8 mouse cellular contexts compared by ENCODE assay signal in the genomic region with DNA sequence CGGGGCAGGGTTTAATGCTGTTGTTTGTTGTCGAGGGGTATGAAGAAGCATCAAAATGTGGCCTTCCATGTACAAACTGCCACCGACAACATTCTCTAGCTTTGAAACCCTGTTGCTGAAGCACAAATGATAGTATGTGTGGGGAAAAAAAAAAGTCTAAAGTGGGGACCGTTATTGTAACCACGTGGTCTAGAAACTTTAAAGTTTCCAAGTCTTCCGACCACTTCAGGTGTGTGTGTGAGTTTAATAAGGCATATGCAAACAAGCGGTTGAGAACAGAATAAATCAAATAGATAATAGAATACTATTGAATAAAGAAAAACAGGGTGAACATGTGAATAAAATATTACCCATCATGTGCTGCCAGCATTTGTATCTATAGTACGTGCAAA. TPM values are rescaled to one million over a fixed set of nuclear protein-coding genes. Genes with fewer than 3 reads are reported as not detected.
A peak's percentile ranks its signal among the peaks of the same experiment; 100 is the strongest.
DNase-seq lines count a peak whose midpoint lies in the region; ATAC-seq and TF ChIP-seq lines count a peak whose summit lies in the region.

No protein-coding gene starts in this region.

- 28% methylated on average over 8 of the region's 8 CpGs for WGBS in spleen, adult 2 months
- WGBS in liver, embryonic 11.5 days = 42% methylated on average over 8 of the region's 8 CpGs
- WGBS in stomach, postnatal 0 days = 32% methylated on average over 8 of the region's 8 CpGs

- no peak for TF ChIP-seq CTCF in spleen, adult 2 months (IDR thresholded peaks at IDR 0.05; ENCODE audit: extremely low read depth, insufficient read depth, insufficient read length, insufficient replicate concordance)
- TF ChIP-seq CTCF in stomach, postnatal 0 days (IDR thresholded peaks at IDR 0.05; ENCODE audit: low read depth) = no peak

- no peaks in the 10 kb centered on the region for H3K27me3 ChIP-seq in spleen, adult 2 months (ENCODE audit: control insufficient read depth, insufficient read depth, low read length)
- no peaks in the 10 kb centered on the region for H3K27me3 ChIP-seq in liver, embryonic 11.5 days (replicated peaks; ENCODE audit: control insufficient read depth, insufficient read depth, low read length)
- no peaks in the 10 kb centered on the region for H3K27me3 ChIP-seq in stomach, postnatal 0 days (ENCODE audit: control insufficient read depth, insufficient read depth, low read length)

- TF ChIP-seq POLR2A in spleen, adult 2 months (IDR thresholded peaks at IDR 0.05; ENCODE audit: low read depth, low read length) = no peak

- peak overlapping the region; percentile 98; the same call in 1 of the 2 replicates for H3K27ac ChIP-seq in spleen, adult 2 months (ENCODE audit: insufficient read depth, low read length)
- peak overlapping the region; percentile 78 for H3K27ac ChIP-seq in liver, embryonic 11.5 days (ENCODE audit: low read depth, low read length)
- H3K27ac ChIP-seq in stomach, postnatal 0 days (replicated peaks) = no peak overlapping the region; the same call in 1 of the 2 replicates

- no peak for TF ChIP-seq EP300 in stomach, postnatal 0 days (optimal IDR thresholded peaks at IDR 0.05)

- peaks cover 15% of the 10 kb centered on the region; the same call in 1 of the 2 replicates for H3K4me1 ChIP-seq in spleen, adult 2 months (ENCODE audit: control insufficient read depth, insufficient read depth, insufficient read length)
- H3K4me1 ChIP-seq in liver, embryonic 11.5 days (replicated peaks; ENCODE audit: control insufficient read depth, insufficient read depth, low read length) = no peaks in the 10 kb centered on the region; the same call in 1 of the 2 replicates
- 0 out of 2 replicates have a peak, but pooled peaks cover 3% of the 10 kb centered on the region for H3K4me1 ChIP-seq in stomach, postnatal 0 days (replicated peaks; ENCODE audit: control insufficient read depth, insufficient read depth)

- H3K4me2 ChIP-seq in liver, embryonic 11.5 days = peak overlapping the region; percentile 95
- peak overlapping the region; percentile 70 for H3K4me2 ChIP-seq in stomach, postnatal 0 days (replicated peaks; ENCODE audit: low read depth)

- DNase-seq in cerebellum, adult 9-11 months = peak; percentile 16
- no peak for DNase-seq in cerebellum, postnatal 25 days
- no peak for DNase-seq in spleen, adult 2 months (ENCODE audit: low read depth in 1 of 2, low spot score in 2 of 2)
- DNase-seq in spleen, postnatal 36 days (ENCODE audit: low spot score in 2 of 2) = no peak
- DNase-seq in liver, embryonic 11.5 days (ENCODE audit: low spot score) = no peak
- DNase-seq in stomach, postnatal 0 days (ENCODE audit: low spot score) = no peak
- DNase-seq in T-cell, adult 2 months (ENCODE audit: low spot score) = no peak
- no peak for DNase-seq in layer of hippocampus, adult 9-10 months (ENCODE audit: low spot score)

- H3K36me3 ChIP-seq in spleen, adult 2 months (ENCODE audit: control insufficient read depth, insufficient read depth, low read length) = peaks cover 1% of the 10 kb centered on the region; the same call in 1 of the 2 replicates
- peaks cover 10% of the 10 kb centered on the region for H3K36me3 ChIP-seq in liver, embryonic 11.5 days (ENCODE audit: control insufficient read depth, insufficient read depth, low read length)
- no peaks in the 10 kb centered on the region; the same call in 1 of the 2 replicates for H3K36me3 ChIP-seq in stomach, postnatal 0 days (ENCODE audit: control insufficient read depth, insufficient read depth, low read length)

- H3K9me3 ChIP-seq in liver, embryonic 11.5 days (ENCODE audit: control insufficient read depth, low read length) = peaks cover 3% of the 10 kb centered on the region; the same call in 1 of the 2 replicates
- H3K9me3 ChIP-seq in stomach, postnatal 0 days (ENCODE audit: control insufficient read depth, low read length) = no peaks in the 10 kb centered on the region

- H3K4me3 ChIP-seq in spleen, adult 2 months (ENCODE audit: extremely low read depth, insufficient read depth, insufficient read length) = peak overlapping the region; percentile 99
- peak overlapping the region; percentile 92 for H3K4me3 ChIP-seq in liver, embryonic 11.5 days (ENCODE audit: low read depth, low read length)
- H3K4me3 ChIP-seq in stomach, postnatal 0 days (ENCODE audit: low read depth, low read length) = peak overlapping the region; percentile 93

- peak overlapping the region; percentile 89 for H3K9ac ChIP-seq in liver, embryonic 11.5 days (ENCODE audit: low read depth, low read length)
- H3K9ac ChIP-seq in stomach, postnatal 0 days (ENCODE audit: low read length) = peak overlapping the region; percentile 84

- no peak for ATAC-seq in liver, embryonic 11.5 days (replicated peaks; ENCODE audit: low FRiP score)
- ATAC-seq in stomach, postnatal 0 days (ENCODE audit: low FRiP score, low TSS enrichment) = no peak

RNA-seq across cellular contexts. Expression of a gene that starts 0.5 kb away (rescaled TPM):
- polyA plus RNA-seq in spleen, adult 2 months (2012; rRNA removed) = 4.4 and 5.1 TPM in 2 replicates
- 19.0 and 20.5 TPM in 2 replicates for polyA plus RNA-seq in liver, embryonic 11.5 days (2014; fragmentation: Nextera tagmentation; extraction: Ambion mirVana)
- 6.7 and 9.4 TPM in 2 replicates for polyA plus RNA-seq in stomach, postnatal 0 days (2015; fragmentation: Nextera tagmentation; extraction: Ambion mirVana)

RNA-seq across cellular contexts. Expression of a gene that starts 1.7 kb away (rescaled TPM):
- 1.5 TPM in 2 replicates for polyA plus RNA-seq in spleen, adult 2 months (2012; rRNA removed)
- polyA plus RNA-seq in liver, embryonic 11.5 days (2014; fragmentation: Nextera tagmentation; extraction: Ambion mirVana) = 7.0 and 7.8 TPM in 2 replicates
- 34.0 and 34.9 TPM in 2 replicates for polyA plus RNA-seq in stomach, postnatal 0 days (2015; fragmentation: Nextera tagmentation; extraction: Ambion mirVana)

RNA-seq across cellular contexts. Expression of a gene that starts 19.8 kb away (rescaled TPM):
- polyA plus RNA-seq in spleen, adult 2 months (2012; rRNA removed) = not detected in 2 replicates
- 0.14 TPM in 1 of 2 replicates, not detected in the other for polyA plus RNA-seq in liver, embryonic 11.5 days (2014; fragmentation: Nextera tagmentation; extraction: Ambion mirVana)
- polyA plus RNA-seq in stomach, postnatal 0 days (2015; fragmentation: Nextera tagmentation; extraction: Ambion mirVana) = not detected in 2 replicates
